Mouse (Mus musculus): Measurements from ENCODE around the gene Pou2f1.

GRCm38 (mm10) chr1:166016306-166016705, 13.8 kb upstream of the Pou2f1 start:
- TF ChIP-seq EP300 (IDR thresholded peaks at IDR 0.05; ENCODE audit: insufficient read depth, low read depth, low read length) (no peak), CTCF (IDR thresholded peaks at IDR 0.05; ENCODE audit: low read depth, low read length) (no peak), POLR2A (IDR thresholded peaks at IDR 0.05; ENCODE audit: insufficient read depth, low read length) (no peak)
